Mouse (Mus musculus): Measurements from ENCODE around the gene Ssh3. TPM values are rescaled to one million over a fixed set of nuclear protein-coding genes. Genes with fewer than 3 reads are reported as not detected.

Gene Ssh3
- total RNA-seq (2021), result 10 to 100 TPM; 71.0 to 74.6 TPM

DNA sequence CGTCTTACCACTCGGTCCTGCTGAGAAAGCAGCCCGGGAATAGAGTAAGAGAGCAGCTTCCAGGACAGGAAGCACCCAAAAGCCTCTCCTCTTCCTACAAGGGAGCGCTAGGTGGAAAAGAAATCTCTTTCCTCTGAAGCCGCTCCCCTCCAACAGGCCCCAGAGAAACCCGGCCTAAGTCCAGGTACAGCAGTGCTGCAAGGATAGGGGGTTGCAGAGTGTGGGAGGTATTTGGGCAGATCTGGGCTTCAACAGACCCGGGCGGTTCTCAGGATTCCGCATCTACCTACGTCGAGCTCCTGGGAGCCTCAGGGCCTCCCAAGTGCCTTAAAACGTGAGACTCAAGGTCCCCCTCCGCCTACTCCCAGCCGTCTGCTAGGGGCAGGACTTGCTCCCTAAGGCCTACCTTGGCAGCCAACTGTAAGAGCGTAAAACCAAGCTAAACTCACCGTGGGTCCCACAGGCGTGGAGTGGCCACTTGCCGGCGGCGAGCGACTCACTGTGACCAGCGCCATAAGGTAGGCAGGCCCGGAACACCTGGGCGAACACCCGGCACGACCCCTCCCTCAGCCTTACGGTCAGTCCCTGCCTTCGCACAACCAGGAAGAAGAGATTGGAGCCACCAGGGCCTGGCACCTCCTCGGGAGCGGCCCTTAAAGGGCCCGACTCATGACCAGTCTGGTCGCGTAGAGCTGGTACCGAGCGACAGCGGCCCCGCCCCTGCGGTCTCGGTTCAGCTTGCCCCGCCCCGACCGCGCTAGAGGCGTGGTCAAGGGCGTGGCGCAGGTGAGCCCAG lies at the start of gene Ssh3:
Gene Ssh3, minus strand, starts transcription at position 615 of the 796 bp plus-strand sequence.
- intact Hi-C loops (cut with DNase I), result no loop called here
- DNase-seq, result no peak

DNA sequence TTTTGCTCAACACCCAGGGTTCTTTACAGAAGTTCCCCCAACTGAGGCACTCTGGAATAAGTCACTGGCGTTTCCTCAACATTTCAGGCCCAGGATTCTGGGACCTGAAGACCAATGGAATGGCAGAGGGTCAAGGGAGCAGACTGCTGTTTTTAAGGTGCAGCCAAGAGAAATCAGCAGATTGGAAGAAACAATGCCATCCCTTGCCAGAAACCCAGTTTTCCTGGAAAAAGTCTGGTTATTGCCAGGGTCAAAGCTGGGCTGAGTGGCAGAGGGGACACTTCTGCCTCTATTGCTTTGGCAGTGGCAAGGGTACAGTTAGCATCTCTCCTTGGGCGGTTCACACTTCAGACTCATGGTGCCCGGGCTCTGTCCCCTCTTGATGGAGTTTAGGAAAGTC lies 48.2 kb upstream of the Ssh3 start:
- intact Hi-C loops (cut with DNase I), result no loop called here
- DNase-seq, result no peak

DNA sequence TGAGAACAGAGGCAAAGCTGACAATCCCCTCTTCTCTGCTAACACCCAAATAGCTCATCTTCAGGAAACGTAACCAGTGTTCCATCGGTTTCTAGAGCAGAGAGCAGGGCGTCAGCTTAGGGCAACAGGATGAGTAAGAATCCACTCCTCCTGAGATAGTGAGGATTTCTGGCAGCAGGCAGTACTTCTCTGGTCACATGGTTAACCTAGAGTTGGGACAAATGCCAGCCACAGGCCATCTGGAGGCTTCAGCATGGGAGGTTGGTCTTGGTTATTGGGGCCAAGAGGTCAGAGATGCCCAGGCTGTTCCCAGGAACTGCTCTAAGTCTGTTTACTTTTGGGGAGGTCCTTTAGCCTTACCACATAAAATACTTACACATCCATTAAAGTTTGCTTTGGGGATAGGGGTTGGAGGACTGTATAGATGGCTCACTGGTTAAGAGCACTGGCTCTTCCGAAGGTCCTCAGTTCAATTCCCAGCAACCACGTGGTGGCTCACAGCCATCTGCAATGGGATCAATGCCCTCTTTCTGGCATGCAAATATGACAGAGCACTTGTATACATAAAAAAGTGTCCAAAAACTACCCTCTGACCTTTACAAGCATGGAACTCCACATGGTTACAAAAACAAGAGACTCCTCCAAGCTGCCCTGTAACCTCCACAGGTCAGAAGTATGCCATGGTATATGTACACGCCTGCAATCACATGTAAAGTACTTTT lies 46.4 kb upstream of the Ssh3 start:
- intact Hi-C loops (cut with DNase I), result no loop called here
- peak; percentile 85 for DNase-seq

DNA sequence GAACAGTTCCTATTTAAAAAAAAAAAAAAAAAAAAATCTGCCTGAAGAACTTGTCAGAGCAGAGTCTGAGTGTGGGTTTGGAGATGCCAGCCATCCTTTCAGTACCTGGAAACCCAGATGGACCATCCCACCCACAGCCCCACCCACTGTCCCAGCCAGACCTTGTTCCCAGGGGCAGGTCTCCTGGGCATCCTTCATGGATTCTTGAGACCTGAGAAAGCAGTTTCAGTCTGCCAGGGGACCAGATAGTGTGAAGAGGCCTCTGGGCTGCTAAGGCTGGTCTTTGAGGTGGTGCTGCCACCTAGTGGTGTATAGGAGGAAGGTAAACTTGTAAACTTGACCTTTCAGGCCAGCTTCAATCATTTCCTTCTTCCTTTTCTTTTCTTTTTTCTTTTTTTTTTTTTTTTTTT lies 40.8 kb upstream of the Ssh3 start:
- DNase-seq, result peak; percentile 64
- intact Hi-C loops (cut with DNase I), result loop anchor here (5.0 kb wide), 1 partner anchor 52 kb away; no protein-coding TSS in a partner anchor

DNA sequence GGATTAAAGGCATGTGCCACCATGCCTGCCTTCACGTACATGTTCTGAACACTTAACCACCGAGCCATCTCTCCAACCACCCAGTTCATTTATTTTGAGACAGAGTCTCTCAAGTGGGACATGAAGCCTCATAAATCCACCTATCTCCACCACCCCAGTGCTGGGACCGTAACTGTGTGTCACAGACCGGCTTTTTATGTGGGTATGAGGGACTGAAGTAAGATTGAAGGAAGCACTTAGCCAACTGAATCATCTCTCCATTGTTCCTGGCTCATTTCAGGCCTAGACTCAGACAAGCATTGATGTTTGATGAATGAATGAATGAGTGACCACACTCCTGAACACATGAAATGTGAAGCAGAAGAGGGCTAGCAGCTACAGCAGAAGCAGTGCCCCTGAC lies 40.3 kb upstream of the Ssh3 start:
- intact Hi-C loops (cut with DNase I), result loop anchor here (5.0 kb wide), 1 partner anchor 52 kb away; no protein-coding TSS in a partner anchor
- DNase-seq, result no peak

DNA sequence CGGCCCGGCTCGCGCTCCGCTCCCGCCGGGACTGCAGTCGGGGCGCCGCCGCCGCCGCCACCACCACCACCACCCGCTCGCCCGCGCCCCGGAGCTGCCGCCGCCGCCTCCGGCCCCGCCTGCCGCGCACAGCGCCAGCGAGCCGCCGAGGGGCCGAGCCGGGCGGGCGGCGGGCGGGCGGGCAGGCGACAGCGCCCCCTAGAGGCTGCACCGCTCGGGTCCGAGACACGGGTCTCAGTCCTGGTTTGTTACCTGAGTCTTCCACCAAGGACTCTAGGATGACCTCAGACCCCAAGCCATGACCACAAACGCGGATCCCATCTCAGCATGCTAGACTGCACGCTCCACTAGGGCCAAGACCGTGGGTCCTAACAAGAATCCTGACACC lies 37.2 kb upstream of the Ssh3 start, which contains the start of gene Grk2:
Gene Grk2, minus strand, starts transcription at position 33 of the 388 bp plus-strand sequence.
- intact Hi-C loops (cut with DNase I), result loop anchor here (5.0 kb wide), 1 partner anchor 49 kb away; no protein-coding TSS in a partner anchor
- DNase-seq, result peak; percentile 81

DNA sequence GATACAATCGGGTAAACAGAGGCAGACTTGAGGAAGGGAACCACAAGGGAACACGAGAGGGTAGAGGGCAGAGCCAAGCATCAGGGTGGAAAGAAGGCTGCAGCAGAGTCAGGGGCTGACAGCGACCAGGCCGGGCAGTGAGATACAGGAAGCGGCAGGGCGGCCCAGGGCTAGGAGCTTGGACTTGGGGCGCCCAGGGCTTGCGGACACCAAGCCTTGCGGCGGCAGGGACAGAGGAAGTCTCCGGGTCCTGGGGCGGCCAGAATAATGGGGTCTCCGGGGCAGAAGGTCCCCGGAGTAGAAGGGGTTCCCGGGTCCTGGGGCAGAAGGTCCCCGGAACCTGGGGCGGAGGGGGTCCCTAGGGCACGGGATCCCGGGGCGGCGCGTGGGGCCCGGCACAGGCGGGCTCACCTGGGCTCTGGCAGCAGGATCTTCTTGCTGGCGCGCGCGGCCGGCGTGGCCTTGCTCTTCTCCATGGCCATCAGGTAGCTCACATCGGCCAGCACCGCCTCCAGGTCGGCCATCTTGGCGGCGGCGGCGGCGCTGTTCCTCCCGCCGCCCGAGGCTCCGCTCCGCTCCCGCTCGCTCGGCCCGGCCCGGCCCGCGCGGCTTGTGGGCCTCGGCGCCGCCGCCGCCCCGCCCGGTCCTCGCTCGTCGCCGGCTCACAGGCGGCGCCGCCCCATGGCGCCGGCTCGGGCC lies 36.7 kb upstream of the Ssh3 start:
- DNase-seq, result peak; percentile 53
- intact Hi-C loops (cut with DNase I), result loop anchor here (5.0 kb wide), 1 partner anchor 48 kb away; no protein-coding TSS in a partner anchor

DNA sequence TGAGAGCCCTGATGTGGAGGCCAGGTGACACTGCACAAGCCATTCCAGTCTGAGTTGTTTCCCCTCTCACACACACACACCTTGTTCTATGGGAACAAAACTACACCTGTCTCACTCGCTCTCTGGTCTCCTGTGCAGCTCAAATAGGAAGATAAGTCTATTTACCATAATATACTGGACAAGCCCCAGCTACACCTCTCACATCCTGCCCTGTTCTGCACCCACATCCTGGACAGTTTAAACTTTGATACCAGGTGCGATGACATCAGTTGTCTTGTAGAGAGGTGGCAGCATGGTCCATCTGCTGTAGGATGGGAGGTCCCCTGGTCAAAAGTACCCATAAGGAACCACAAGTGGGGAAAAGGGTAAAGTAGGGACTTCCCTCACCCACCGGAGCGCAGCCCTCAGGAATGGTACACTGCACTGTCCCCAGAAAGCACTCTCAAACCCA lies 35.9 kb upstream of the Ssh3 start:
- DNase-seq, result no peak
- intact Hi-C loops (cut with DNase I), result loop anchor here (5.0 kb wide), 1 partner anchor 48 kb away; no protein-coding TSS in a partner anchor

DNA sequence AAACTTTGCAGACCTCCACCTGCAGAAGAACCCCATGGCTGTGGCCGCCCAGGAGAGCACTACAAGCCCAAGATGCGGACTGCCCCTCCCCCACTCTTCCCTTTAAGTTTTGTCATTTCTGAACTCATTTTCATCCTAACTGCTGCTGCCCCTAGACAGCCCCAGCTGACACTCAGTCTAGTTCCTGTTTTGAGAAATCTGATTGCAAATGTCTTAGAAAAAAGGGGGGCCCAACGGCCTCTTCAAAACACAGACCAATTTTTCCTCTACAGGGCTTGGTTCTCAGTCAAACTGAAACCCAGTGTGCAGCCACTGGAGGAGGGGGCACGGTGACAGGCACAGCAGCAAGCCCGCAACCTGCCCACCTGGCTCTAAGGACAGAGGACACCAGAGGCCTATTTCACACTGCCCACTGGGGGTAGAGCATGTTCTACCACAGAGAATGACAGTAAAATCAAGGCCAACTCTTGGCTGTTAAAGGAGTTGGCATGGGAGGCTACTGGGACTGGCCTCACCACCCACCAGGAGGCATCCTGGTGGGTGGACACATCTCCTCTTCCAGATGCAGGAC lies 35.4 kb upstream of the Ssh3 start:
- no peak for DNase-seq
- intact Hi-C loops (cut with DNase I), result no loop called here

DNA sequence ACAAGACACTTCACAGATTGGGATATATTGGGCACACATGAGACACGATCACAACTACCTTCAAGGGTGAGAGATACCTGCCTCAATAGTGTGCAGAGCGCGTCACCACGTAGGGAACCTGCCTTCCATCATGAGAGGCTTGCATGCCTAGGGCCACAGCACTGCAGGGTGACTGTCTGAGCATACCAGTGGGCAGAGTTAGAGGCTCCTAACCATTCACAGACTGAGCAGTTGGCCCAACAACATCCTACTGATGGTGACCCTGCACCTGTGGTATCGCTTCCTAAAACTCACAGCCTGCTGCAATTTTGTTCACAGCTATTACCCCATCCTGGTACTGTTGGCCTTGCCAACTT lies 34.6 kb upstream of the Ssh3 start:
- intact Hi-C loops (cut with DNase I), result no loop called here
- no peak for DNase-seq

DNA sequence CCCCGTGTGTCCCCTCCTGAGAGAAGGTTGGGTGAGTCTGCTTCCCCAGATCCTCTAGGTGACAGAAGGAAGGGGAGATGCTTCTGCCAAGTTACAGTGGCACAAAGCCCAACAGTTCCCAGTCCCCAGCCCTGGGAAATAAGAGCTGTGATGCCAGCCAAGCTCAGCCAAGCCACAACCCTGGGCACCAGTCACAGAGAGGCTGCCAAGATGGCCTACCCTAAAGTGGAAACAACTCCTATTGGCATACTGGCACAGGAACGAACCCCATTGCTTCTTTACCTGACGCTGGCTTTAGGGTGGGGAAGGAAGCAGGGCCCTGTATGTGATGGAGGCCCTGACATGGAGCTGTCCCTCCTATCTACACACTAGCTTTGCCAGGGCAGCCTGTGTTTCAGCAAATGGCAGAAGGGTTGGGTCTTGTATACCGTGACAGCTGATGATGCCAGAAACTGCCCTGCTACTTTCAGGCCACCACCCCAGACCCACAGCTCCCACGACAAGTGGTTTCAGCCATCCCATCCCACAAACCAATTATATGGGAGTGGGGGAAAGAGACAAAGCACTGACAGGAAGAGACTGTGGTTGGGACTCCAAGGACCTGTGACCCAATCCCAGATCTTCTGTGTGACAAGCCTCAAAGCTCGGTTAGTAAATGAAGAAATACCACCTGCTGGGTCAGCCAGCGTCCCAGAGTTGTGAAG lies 34.1 kb upstream of the Ssh3 start:
- DNase-seq, result peak; percentile 92
- intact Hi-C loops (cut with DNase I), result no loop called here

DNA sequence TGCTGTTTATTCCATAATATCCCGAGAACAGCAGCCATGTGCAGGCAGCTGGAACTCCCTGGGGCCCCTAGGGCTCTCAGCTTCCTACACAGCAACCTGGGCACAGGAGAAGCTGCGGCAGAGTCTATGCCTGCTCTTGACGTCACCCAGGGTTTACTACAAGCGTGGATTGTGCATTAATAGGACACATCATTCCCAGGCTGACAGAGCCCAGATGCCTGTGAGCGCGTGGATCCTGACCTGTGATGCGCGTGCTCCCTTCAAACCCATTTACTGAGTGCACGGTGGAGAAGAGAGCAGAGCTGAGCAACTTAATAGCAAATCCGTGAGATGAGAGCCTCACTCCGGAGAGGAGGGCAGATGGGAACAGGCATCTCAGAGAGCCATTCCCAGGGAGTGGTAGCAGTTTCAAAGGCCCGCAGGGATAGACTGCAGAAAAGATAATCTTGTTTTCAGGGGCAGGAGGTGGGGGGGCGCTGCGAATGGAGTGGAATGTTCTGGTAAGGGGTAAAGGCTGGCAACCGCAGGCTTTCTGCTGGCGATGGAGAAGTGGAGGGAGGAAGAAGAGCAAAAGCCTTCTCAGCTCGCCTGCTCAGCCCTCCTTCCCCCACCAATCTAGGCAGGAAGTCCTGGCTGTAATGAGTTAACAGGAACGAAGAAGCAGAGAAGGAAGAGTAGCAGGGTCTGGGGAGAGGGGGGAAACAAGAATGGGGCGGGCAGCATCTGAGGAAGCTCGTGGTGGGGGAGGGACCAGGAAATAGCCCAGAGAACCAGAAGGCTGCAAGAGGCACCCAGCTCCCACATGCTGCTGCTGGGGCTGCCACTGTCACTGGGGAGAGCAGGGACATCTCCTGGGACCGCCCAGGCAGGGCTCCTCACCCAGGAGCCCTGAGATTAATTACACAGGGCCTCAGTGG lies 33.0 kb upstream of the Ssh3 start:
- peak; percentile 26 for DNase-seq
- intact Hi-C loops (cut with DNase I), result no loop called here

DNA sequence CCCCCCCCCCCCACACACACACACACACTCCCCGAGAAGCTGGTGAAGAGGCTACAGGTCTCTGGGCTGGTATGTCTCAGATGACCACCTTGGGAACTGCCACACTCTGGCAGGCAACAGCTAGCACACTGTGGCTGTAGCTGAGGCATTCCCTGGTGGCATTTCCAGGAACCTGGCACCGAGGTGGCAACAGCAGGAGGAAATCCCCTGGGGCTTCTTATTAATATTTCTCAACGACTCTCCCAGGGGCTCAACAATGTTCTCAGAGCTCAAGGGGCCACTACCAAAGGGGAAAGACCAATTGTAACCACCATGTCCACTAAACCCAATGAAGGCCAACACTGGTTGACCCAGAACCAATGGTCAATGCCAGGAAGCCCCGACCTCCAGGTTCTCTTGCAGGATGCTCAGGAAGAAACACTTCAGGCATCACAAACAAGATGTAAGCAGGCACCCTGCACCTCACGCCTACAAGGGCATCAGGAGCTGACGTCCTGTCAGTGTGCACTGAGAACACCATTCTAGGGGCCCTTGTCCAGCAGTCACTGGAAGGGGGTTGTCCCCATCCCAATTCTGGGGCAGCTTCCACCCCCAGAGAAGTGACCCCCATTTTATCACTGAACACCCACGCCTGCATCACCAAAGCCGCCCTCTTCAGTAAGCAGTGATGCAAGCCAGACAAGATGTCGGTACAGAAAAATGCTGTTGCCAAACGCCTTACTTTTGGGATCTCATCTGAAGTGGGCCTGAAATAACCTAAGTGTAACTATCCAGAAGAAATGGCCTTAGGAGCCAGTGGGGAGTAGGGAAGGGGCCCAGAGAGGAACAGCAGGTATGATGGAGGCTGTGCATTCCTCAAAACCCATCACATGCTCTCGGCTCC lies 32.1 kb upstream of the Ssh3 start:
- DNase-seq, result no peak
- intact Hi-C loops (cut with DNase I), result no loop called here

DNA sequence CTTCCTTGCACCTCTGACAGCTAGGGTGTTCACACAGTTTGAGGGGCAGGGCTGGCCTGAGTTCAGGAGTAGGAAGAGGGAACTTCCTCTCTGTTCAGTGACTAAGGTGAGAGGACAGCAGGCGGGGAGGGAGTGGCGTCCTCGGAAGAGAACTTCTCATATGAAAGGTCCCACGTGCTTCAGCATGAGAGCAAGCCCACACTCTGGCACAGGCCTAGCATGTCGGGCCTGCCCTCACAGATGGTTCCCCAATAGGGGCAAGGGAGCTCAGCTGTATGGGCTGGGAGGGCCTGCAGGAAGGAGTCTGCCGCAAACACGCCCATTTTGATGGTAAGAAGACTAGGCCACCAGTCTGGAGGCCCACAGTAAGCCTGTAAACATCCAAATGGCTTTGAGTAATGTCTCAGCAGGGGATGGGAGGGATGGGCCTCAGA lies 31.3 kb upstream of the Ssh3 start:
- intact Hi-C loops (cut with DNase I), result no loop called here
- DNase-seq, result no peak

DNA sequence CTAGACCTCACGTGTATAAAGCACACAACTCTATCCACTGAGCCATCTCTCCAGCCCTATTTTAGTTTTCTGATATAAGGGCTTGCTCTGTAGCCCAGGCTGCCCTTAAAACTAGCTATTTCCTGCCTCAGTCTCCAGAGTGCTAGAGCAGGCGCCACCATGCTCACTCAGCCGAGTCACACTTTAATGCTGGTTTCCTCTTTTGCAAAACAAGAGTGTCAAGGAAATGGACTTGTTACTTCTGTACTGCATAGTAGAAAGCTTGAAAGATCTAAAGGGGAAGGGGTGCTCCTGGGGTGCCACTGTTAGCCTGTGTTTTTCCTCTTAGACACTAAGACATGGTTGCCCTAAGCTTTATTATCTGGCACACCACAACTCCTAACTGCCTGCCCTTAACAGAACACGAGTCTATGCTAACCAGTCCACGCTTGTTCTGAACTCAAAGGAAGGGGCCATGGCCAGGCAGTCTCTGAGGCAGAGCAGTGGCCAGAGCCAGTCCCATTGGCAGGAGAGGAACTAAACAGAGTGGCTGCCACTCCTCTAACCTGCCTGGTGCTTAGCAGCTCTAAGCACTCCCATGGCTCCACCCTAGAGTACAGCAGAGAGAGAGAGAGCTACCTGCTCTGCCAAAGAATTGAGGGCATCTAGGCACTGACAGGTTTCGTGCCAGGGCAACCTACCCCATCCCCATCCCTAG lies 30.7 kb upstream of the Ssh3 start:
- DNase-seq, result no peak

DNA sequence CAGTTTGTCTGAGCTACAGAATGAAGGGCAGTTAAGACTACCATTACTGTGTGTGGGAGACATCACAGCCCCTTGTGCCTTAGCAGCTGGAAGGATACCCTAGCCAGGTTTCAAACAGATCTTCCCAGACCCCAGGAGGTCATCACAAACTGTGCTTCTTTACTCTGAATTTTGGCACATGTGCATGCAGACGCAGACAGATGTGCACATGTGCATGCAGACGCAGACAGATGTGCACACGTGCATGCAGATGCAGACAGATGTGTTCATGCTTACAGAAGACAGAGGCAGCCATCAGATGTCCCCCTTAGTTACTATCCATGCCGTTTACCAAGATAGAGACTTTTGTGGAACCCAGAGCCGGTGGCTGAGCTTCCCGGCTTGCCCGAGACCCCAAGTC lies 30.1 kb upstream of the Ssh3 start:
- intact Hi-C loops (cut with DNase I), result no loop called here
- no peak for DNase-seq

More for the DNA sequence above, 30.7 kb upstream of the Ssh3 start:
- intact Hi-C loops (cut with DNase I), result no loop called here

DNA sequence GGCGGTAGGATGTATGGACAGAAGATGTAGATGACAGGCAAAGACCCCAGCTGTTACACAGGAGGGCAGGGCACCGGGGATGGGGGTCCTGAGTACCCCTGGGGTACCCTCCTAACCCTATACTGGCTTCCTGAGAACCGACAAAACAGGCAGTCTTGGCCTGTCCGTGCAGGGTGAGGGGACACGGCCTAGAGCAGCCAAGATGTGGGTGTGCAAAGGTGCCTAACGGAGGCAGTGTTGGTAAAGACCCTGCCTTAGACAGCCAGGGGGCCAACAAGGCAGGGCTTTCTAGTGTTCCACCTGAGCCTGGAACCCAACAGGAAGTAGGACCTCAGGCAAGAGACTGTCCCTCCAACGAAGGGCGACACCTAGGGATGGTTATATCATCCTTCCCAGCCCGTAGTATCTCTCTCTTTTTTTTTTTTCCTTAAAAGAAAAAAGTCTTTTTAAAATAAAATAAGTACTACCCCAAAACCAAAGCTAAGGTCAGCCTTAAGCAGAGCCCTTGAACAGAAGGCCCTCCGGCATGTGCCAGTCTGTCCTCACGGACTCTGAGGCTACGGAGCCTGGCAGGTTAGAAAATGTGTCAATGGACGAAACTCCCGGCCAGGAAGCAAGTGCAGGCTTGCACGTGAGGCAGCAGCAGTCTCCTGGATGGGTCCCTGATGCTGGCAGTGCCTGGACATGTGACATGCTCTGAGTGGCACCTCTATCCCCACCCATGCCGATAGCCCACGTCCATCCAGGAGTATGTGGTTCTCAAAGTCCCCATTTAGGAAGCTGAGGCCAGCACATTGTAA lies 29.5 kb upstream of the Ssh3 start:
- intact Hi-C loops (cut with DNase I), result no loop called here
- no peak for DNase-seq

All from left cerebral cortex, postnatal 4 days (tissue).